Comparison of ENCODE assay signal across 17 mouse cellular contexts in genomic region chr12:51111811-51112210, GRCm38 (mm10).
DNase-seq lines count a peak whose midpoint lies in the region; ATAC-seq and TF ChIP-seq lines count a peak whose summit lies in the region.
"Had no signal": no experiment of that assay in that cellular context is flagged by ENCODE, and none has a peak within 500 bp of the region (broad histone marks: within the 10 kb centered on the region; RNA-seq: fewer than 3 reads in every experiment).

No protein-coding gene starts in this region.

- H3K4me1 ChIP-seq in forebrain, embryonic 14.5 days (ENCODE audit: control insufficient read depth, insufficient read depth, low read length), result no peaks in the 10 kb centered on the region; the same call in 1 of the 2 replicates
- H3K4me1 ChIP-seq in forebrain, postnatal 0 days (ENCODE audit: insufficient read depth), result no peaks in the 10 kb centered on the region; the same call in 1 of the 2 replicates
- no peaks in the 10 kb centered on the region; the same call in 1 of the 2 replicates for H3K4me1 ChIP-seq in hindbrain, embryonic 14.5 days (replicated peaks; ENCODE audit: control insufficient read depth, insufficient read depth, low read length)
- H3K4me1 ChIP-seq in hindbrain, embryonic 11.5 days (replicated peaks; ENCODE audit: control insufficient read depth, insufficient read depth, low read length), result no peaks in the 10 kb centered on the region
- 0 out of 2 replicates have a peak, but pooled peaks cover 5% of the 10 kb centered on the region for H3K4me1 ChIP-seq in lung, embryonic 15.5 days
- H3K4me1 ChIP-seq: liver, embryonic 13.5 days; midbrain, embryonic 15.5 days had no signal

- H3K9ac ChIP-seq in forebrain, embryonic 14.5 days (ENCODE audit: low read length), result no peak overlapping the region
- no peak overlapping the region for H3K9ac ChIP-seq in forebrain, postnatal 0 days
- H3K9ac ChIP-seq in hindbrain, embryonic 14.5 days, result no peak overlapping the region
- no peak overlapping the region for H3K9ac ChIP-seq in hindbrain, embryonic 11.5 days (ENCODE audit: low read depth, low read length)
- H3K9ac ChIP-seq in lung, embryonic 15.5 days, result no peak overlapping the region
- H3K9ac ChIP-seq: liver, embryonic 13.5 days; midbrain, embryonic 15.5 days had no signal

- no peak overlapping the region for H3K4me2 ChIP-seq in forebrain, embryonic 14.5 days (ENCODE audit: low read length)
- no peak overlapping the region for H3K4me2 ChIP-seq in forebrain, postnatal 0 days (ENCODE audit: low read depth)
- H3K4me2 ChIP-seq in hindbrain, embryonic 14.5 days (replicated peaks), result no peak overlapping the region
- H3K4me2 ChIP-seq in hindbrain, embryonic 11.5 days (replicated peaks; ENCODE audit: low read depth, low read length), result no peak overlapping the region
- H3K4me2 ChIP-seq in lung, embryonic 15.5 days, result no peak overlapping the region
- H3K4me2 ChIP-seq: liver, embryonic 13.5 days; midbrain, embryonic 15.5 days had no signal

- H3K9me3 ChIP-seq in forebrain, embryonic 14.5 days (replicated peaks; ENCODE audit: control insufficient read depth, low read length), result no peaks in the 10 kb centered on the region
- H3K9me3 ChIP-seq in forebrain, postnatal 0 days (ENCODE audit: low read length), result no peaks in the 10 kb centered on the region
- H3K9me3 ChIP-seq in hindbrain, embryonic 14.5 days (ENCODE audit: control insufficient read depth, low read length), result no peaks in the 10 kb centered on the region
- no peaks in the 10 kb centered on the region for H3K9me3 ChIP-seq in hindbrain, embryonic 11.5 days (ENCODE audit: control insufficient read depth, low read length)
- no peaks in the 10 kb centered on the region for H3K9me3 ChIP-seq in lung, embryonic 15.5 days
- H3K9me3 ChIP-seq: liver, embryonic 13.5 days; midbrain, embryonic 15.5 days had no signal

- no peak for TF ChIP-seq CTCF in forebrain, postnatal 0 days (IDR thresholded peaks at IDR 0.05; ENCODE audit: low read depth)

- WGBS in forebrain, embryonic 14.5 days, result 17% methylated on average over 4 of the region's 4 CpGs
- WGBS in forebrain, postnatal 0 days, result 15% methylated on average over 4 of the region's 4 CpGs
- 34% methylated on average over 4 of the region's 4 CpGs for WGBS in hindbrain, embryonic 14.5 days
- 62% methylated on average over 4 of the region's 4 CpGs for WGBS in hindbrain, embryonic 11.5 days
- 31% methylated on average over 4 of the region's 4 CpGs for WGBS in lung, embryonic 15.5 days

- DNase-seq in forebrain, embryonic 14.5 days (ENCODE audit: low spot score), result peak; percentile 52
- DNase-seq in forebrain, postnatal 0 days, result no peak
- no peak for DNase-seq in hindbrain, embryonic 14.5 days (ENCODE audit: low spot score)
- DNase-seq in hindbrain, embryonic 11.5 days (ENCODE audit: low spot score), result no peak
- DNase-seq in lung, postnatal 25 days (ENCODE audit: low spot score), result no peak
- peak; percentile 13 to 25 for DNase-seq in kidney, postnatal 4 days
- DNase-seq in frontal cortex, postnatal 25 days (ENCODE audit: low spot score in 2 of 2), result no peak
- DNase-seq: adrenal gland, postnatal 14 days; cerebellum, adult 9-10 months; gastrocnemius, postnatal 25 days; heart, postnatal 14 days; liver, embryonic 13.5 days; lung, postnatal 4 days had no signal

- H3K4me3 ChIP-seq in forebrain, embryonic 14.5 days (ENCODE audit: low read depth, low read length), result no peak overlapping the region
- no peak overlapping the region for H3K4me3 ChIP-seq in forebrain, postnatal 0 days (ENCODE audit: low read depth, low read length)
- no peak overlapping the region for H3K4me3 ChIP-seq in hindbrain, embryonic 14.5 days (replicated peaks; ENCODE audit: low read length)
- no peak overlapping the region for H3K4me3 ChIP-seq in hindbrain, embryonic 11.5 days (ENCODE audit: low read depth, low read length)
- H3K4me3 ChIP-seq in lung, embryonic 15.5 days, result no peak overlapping the region
- H3K4me3 ChIP-seq: left cerebral cortex, adult 2 months; liver, embryonic 13.5 days; midbrain, embryonic 15.5 days had no signal

- no peaks in the 10 kb centered on the region for H3K36me3 ChIP-seq in forebrain, embryonic 14.5 days (ENCODE audit: control insufficient read depth, insufficient read depth, low read length)
- H3K36me3 ChIP-seq in forebrain, postnatal 0 days (ENCODE audit: insufficient read depth), result no peaks in the 10 kb centered on the region
- H3K36me3 ChIP-seq in hindbrain, embryonic 14.5 days (replicated peaks; ENCODE audit: control insufficient read depth, insufficient read depth), result no peaks in the 10 kb centered on the region
- H3K36me3 ChIP-seq in hindbrain, embryonic 11.5 days (ENCODE audit: control insufficient read depth, insufficient read depth, low read length), result no peaks in the 10 kb centered on the region
- no peaks in the 10 kb centered on the region for H3K36me3 ChIP-seq in lung, embryonic 15.5 days
- H3K36me3 ChIP-seq: liver, embryonic 13.5 days; midbrain, embryonic 15.5 days had no signal

- H3K27ac ChIP-seq in forebrain, embryonic 14.5 days (ENCODE audit: low read depth, low read length), result no peak overlapping the region
- no peak overlapping the region for H3K27ac ChIP-seq in forebrain, postnatal 0 days (ENCODE audit: low read depth, low read length)
- H3K27ac ChIP-seq in hindbrain, embryonic 14.5 days, result 0 out of 2 replicates have a peak overlapping the region, but pooled peaks have one; percentile 38
- no peak overlapping the region for H3K27ac ChIP-seq in hindbrain, embryonic 11.5 days (ENCODE audit: low read depth, low read length)
- H3K27ac ChIP-seq in lung, embryonic 15.5 days, result no peak overlapping the region
- H3K27ac ChIP-seq: left cerebral cortex, adult 2 months; liver, embryonic 13.5 days; midbrain, embryonic 15.5 days had no signal

- 0 out of 2 replicates have a peak, but pooled peaks have one; percentile 22 for ATAC-seq in forebrain, embryonic 14.5 days
- ATAC-seq in forebrain, postnatal 0 days, result no peak
- no peak for ATAC-seq in hindbrain, embryonic 14.5 days (ENCODE audit: low FRiP score)
- ATAC-seq in hindbrain, embryonic 11.5 days (ENCODE audit: low FRiP score), result no peak
- peak; percentile 78; the same call in 1 of the 2 replicates for ATAC-seq in lung, embryonic 15.5 days (ENCODE audit: borderline replicate concordance, extremely low read depth, low FRiP score, low TSS enrichment)
- ATAC-seq: midbrain, embryonic 15.5 days had no signal

- no peaks in the 10 kb centered on the region for H3K27me3 ChIP-seq in forebrain, embryonic 14.5 days (replicated peaks; ENCODE audit: control insufficient read depth, insufficient read depth, low read length)
- no peaks in the 10 kb centered on the region for H3K27me3 ChIP-seq in forebrain, postnatal 0 days (ENCODE audit: insufficient read depth, low read length)
- no peaks in the 10 kb centered on the region for H3K27me3 ChIP-seq in hindbrain, embryonic 14.5 days (ENCODE audit: control insufficient read depth, insufficient read depth, low read length)
- no peaks in the 10 kb centered on the region for H3K27me3 ChIP-seq in hindbrain, embryonic 11.5 days (ENCODE audit: control insufficient read depth, insufficient read depth, low read length)
- H3K27me3 ChIP-seq in lung, embryonic 15.5 days, result no peaks in the 10 kb centered on the region
- H3K27me3 ChIP-seq: CH12.LX; liver, embryonic 13.5 days; midbrain, embryonic 15.5 days had no signal

Comparison
In these comparisons a context has a peak if more than half of its experiments do, and no peak if none do; other contexts are left out.
1. ATAC-seq: peak in forebrain, embryonic 14.5 days (single experiment) and lung, embryonic 15.5 days (single experiment); none in forebrain, postnatal 0 days (single experiment), hindbrain, embryonic 14.5 days (single experiment) and hindbrain, embryonic 11.5 days (single experiment).
2. DNase-seq: peak in forebrain, embryonic 14.5 days (single experiment) and kidney, postnatal 4 days (2 of 2); none in forebrain, postnatal 0 days (single experiment), hindbrain, embryonic 14.5 days (single experiment), hindbrain, embryonic 11.5 days (single experiment), lung, postnatal 25 days (single experiment) and frontal cortex, postnatal 25 days (0 of 2).